Mouse (Mus musculus) testis, adult 2 months (tissue): ENCODE results near the gene Hoxd8. TPM values are rescaled to one million over a fixed set of nuclear protein-coding genes. Genes with fewer than 3 reads are reported as not detected.

ENCODE experiments used
- H3K27ac ChIP-seq: fragments of 200-500 bp; 2 replicates; pipeline ENCODE4 v1.5.1; 2012; ENCODE audit warnings: low read depth, low read length; ENCODE audit not compliant: control insufficient read depth, insufficient read depth
- H3K27me3 ChIP-seq: fragments of 200-500 bp; 2 replicates; pipeline ENCODE4 v1.6.1; 2012; ENCODE audit warnings: mild to moderate bottlenecking, low read length, moderate library complexity; ENCODE audit not compliant: control insufficient read depth, insufficient read depth
- H3K36me3 ChIP-seq: fragments of 200-500 bp; 2 replicates; pipeline ENCODE4 v1.6.1; 2012; ENCODE audit warnings: mild to moderate bottlenecking, low read length; ENCODE audit not compliant: control insufficient read depth, insufficient read depth
- H3K4me1 ChIP-seq: fragments of 200-500 bp; 2 replicates; pipeline ENCODE4 v1.6.1; 2012; ENCODE audit warnings: low read length; ENCODE audit not compliant: control insufficient read depth, insufficient read depth
- H3K4me3 ChIP-seq: fragments of 200-500 bp; 2 replicates; pipeline ENCODE4 v1.5.1; 2012; ENCODE audit warnings: low read depth, mild to moderate bottlenecking, low read length, moderate library complexity, mixed read lengths; ENCODE audit not compliant: control insufficient read depth
- CTCF ChIP-seq: fragments of 200-500 bp; IDR thresholded peaks from 2 replicates; pipeline ENCODE4 v1.5.1; 2012; ENCODE audit warnings: low read depth, mild to moderate bottlenecking, inconsistent platforms, low read length, moderate library complexity; ENCODE audit not compliant: control insufficient read depth, insufficient read depth, insufficient replicate concordance
- POLR2A ChIP-seq: fragments of 200-500 bp; IDR thresholded peaks from 2 replicates; pipeline ENCODE4 v1.6.1; 2012; ENCODE audit warnings: low read depth, mild to moderate bottlenecking, inconsistent platforms, low read length, moderate library complexity; ENCODE audit not compliant: control insufficient read depth
- polyA plus RNA-seq: library from polyadenylated mRNA; depleted of rRNA; stranded (reverse); fragments of >200 nt; gene quantifications from 2 replicates; pipeline ENCODE4 v1.2.3, GENCODE M21; 2012

Hoxd8 gene
- polyA plus RNA-seq, 1 experiment, result 23.6 TPM

DNA sequence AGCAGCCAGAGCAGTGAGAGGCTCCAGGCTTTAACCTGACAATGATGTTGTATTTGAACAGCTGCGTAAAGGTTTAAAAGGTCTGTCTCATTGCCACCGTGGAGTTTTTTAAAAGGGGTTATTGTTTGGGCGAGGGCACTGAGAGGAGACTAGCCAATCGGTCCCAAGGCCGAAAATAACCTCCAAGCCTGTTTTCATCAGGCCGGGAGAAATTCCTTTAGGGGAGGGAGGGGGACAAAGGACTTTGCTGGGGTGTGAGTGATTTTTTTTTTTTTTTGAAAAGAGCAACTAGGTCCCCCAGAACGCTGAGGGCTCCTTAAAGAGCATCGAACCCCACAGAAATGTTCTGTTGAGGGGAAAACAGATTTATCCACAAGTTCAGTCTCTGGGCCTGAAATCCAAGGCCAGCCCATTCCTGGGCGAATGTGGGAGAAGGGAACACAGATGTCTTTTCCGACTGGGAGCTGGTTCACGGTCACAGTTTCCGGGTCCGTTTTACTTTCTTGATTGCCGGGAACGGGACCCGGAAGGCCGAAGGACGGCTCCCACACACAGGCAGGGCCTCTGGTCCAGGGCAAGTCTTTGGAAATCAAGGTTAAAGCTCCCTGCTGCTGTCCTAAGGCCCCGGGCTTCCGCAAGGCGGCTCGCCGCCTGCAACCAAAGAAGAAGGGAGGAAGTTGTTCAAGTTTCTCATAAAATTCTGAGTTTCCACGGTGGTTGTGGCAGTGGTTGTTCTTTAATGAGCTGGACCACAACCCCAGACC is 14.7 kb upstream of the Hoxd8 start:
- no peak for TF ChIP-seq CTCF
- TF ChIP-seq POLR2A, result no peak
- Histone ChIP-seq H3K4me1 (peaks cover 4% of the 10 kb centered on the region; the same call in 1 of the 2 replicates), H3K36me3 (no peaks in the 10 kb centered on the region), H3K27me3 (peaks cover 17% of the 10 kb centered on the region), H3K27ac (no peak overlapping the region; the same call in none of the 2 replicates), H3K4me3 (no peak overlapping the region)

DNA sequence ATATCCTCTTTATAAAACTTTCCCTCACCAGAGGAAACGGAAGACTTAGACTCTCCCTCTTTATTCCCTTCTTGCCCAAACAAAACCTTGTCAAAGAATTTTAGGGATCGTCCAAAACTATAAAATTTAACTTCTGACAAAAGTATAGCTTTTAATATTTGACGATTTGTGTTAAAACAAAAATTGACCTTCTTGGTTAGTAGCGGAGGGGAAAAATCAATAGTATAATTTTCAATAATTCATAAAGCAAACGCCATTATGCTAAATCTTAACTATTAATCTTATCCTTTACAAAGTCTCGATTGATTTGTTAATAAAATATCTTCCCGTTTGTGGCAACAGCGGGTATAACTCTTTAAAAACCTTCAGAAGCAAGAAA is 14.1 kb upstream of the Hoxd8 start:
- H3K27ac ChIP-seq, result no peak overlapping the region
- TF ChIP-seq POLR2A (no peak), CTCF (no peak)
- H3K4me1 ChIP-seq, result peaks cover 4% of the 10 kb centered on the region; the same call in 1 of the 2 replicates
- no peaks in the 10 kb centered on the region for H3K36me3 ChIP-seq
- peaks cover 15% of the 10 kb centered on the region for H3K27me3 ChIP-seq
- H3K4me3 ChIP-seq, result no peak overlapping the region

DNA sequence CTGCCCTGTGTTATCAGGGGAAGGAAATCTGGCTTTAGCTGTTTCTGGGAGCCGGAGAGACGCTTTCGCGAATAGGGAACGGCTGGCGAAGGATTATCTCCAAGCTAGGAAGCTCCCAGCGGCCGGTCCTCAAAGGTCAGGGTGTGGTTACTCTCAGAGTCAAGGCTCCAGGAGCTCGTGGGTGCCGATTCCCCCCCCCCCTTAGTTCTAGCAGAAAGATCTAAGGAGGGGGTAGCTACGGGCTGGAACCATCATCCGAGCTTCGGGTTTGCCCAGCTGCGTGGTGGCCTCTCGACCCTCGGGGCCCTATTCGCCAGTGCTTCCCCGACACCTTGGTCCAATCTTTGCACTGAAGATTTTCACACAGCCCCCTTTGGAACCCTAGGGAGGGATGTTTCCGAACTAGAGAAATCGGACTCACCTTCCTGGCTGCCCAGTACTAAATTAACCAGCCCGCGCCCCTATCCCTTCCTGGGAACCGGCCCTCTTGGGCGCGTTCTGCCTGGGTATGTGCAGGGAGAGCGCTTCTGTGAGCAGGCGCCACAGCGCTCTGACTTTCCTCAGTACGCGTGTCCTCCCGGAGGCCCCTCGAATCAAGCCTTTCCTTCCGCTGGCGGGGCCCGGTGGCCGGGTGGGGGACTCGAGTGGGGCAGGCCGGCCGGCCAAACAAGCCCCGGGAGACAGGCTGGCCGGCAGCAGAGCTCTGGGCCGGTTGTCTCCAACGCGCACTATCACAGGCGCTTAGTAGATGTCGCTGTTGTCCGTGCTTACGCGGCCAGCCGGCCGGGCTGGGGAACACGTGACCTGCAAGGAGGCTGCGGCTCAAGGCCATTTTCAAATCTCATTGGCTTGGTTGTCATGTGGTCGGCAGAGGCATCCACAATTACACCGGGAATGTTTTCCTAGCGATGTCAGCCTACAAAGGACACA is 13.1 kb upstream of the Hoxd8 start, which contains the start of gene Hoxd10:
Gene Hoxd10, plus strand, starts transcription at position 903 of the 930 bp plus-strand sequence.
- no peaks in the 10 kb centered on the region for H3K36me3 ChIP-seq
- peak within 1 kb of the TSS; percentile 78 for H3K27ac ChIP-seq
- H3K27me3 ChIP-seq, result peaks cover 15% of the 10 kb centered on the region
- peak within 1 kb of the TSS; percentile 69 for H3K4me3 ChIP-seq
- TF ChIP-seq POLR2A, result 0 out of 2 replicates have a peak, but pooled peaks have one; percentile 9
- peak; percentile 18; the same call in 1 of the 2 replicates for TF ChIP-seq CTCF
- H3K4me1 ChIP-seq, result peaks cover 4% of the 10 kb centered on the region; the same call in 1 of the 2 replicates

DNA sequence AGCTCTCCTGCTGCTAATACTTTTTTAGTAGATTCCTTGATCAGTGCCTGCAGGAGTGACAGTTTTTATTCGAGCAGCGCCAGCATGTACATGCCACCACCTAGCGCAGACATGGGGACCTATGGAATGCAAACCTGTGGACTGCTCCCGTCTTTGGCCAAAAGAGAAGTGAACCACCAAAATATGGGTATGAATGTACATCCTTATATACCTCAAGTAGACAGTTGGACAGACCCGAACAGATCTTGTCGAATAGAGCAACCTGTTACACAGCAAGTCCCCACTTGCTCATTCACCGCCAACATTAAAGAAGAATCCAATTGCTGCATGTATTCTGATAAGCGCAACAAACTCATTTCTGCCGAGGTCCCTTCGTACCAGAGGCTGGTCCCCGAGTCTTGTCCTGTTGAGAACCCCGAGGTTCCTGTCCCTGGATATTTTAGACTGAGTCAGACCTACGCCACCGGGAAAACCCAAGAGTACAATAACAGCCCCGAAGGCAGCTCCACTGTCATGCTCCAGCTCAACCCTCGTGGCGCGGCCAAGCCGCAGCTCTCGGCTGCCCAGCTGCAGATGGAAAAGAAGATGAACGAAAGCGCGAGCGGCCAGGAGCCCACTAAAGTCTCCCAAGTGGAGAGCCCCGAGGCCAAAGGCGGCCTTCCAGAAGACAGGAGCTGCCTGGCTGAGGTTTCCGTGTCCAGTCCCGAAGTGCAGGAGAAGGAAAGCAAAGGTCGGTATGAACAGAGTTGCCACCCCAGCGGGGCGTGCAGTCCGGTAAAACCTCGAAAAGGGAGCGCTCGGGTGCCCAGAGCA is 12.2 kb upstream of the Hoxd8 start:
- TF ChIP-seq POLR2A, result no peak
- TF ChIP-seq CTCF, result no peak
- Histone ChIP-seq H3K27ac (peak overlapping the region; percentile 78), H3K36me3 (no peaks in the 10 kb centered on the region), H3K27me3 (peaks cover 18% of the 10 kb centered on the region), H3K4me3 (peak overlapping the region; percentile 69), H3K4me1 (peaks cover 7% of the 10 kb centered on the region; the same call in 1 of the 2 replicates)

DNA sequence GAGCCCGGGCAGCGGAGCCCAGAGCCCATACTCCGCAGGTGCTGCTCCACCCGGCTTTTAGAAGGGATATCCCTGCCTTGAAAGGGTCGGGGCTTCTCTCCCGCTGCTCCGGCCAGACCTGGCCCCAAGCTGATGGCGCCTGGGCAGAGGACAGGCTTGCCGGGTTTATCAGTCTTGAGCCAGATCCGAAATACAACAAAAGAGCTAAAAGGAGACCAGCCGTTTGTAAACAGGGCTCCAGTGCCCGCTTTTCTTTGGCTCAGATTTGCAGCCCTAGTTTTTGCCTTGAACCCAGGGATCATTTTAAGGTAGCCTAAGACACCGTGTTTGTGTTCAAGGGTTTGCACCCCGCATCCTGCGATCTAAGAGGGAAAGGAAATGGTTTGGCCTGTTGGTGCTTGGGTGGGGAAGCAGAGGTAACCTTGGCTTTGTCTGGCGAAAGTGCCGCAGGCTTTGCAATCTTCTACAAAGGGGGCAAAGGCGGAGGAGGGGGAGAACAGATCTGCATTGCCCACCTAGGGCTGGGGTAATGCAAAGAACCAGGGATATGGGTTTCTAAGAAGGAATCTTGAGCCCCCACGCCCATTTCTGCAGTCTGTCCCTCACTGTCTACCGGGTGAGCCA is 11.5 kb upstream of the Hoxd8 start:
- H3K4me1 ChIP-seq, result peaks cover 10% of the 10 kb centered on the region

DNA sequence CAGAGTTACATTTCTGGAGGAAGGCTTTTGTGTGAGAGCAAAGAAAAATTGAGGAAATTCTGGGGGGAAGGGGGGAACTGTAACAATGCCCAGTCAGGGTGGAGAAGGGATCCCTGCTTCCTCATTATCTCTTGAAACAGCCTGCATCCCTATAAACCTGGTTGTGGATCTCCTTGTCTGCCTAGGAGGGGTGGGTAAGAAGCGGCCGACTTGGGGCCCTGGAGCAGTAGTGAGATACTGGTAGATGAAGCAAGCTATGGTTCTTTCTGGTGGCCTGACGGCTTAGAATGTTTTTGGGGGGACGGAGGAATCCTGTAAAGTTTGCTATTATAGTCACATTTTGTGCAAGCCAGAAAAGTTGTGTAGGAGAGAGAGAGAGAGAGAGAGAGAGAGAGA is 11.0 kb upstream of the Hoxd8 start:
- H3K27ac ChIP-seq, result peak overlapping the region; percentile 78
- peaks cover 18% of the 10 kb centered on the region for H3K27me3 ChIP-seq
- no peaks in the 10 kb centered on the region for H3K36me3 ChIP-seq
- peak overlapping the region; percentile 69 for H3K4me3 ChIP-seq
- TF ChIP-seq CTCF, result no peak
- TF ChIP-seq POLR2A, result no peak
- peaks cover 14% of the 10 kb centered on the region for H3K4me1 ChIP-seq

More for the DNA sequence above, 11.5 kb upstream of the Hoxd8 start:
- Histone ChIP-seq H3K27ac (peak overlapping the region; percentile 78), H3K27me3 (peaks cover 18% of the 10 kb centered on the region), H3K4me3 (peak overlapping the region; percentile 69), H3K36me3 (no peaks in the 10 kb centered on the region)
- TF ChIP-seq POLR2A, result no peak
- TF ChIP-seq CTCF, result no peak
